Mouse (Mus musculus) cortical plate, adult 2 months (tissue): ENCODE data around the gene Arhgap44. TPM values are rescaled to one million over a fixed set of nuclear protein-coding genes. Genes with fewer than 3 reads are reported as not detected.
A peak's percentile ranks its signal among the peaks of the same experiment; 100 is the strongest.

ENCODE experiments used
- H3K27ac ChIP-seq: fragments of 200-500 bp; 2 replicates; pipeline ENCODE4 v1.5.1; 2012; ENCODE audit warnings: low read length, control low read depth, inconsistent platforms; ENCODE audit not compliant: insufficient read depth
- H3K4me1 ChIP-seq: fragments of 200-500 bp; 2 replicates; pipeline ENCODE4 v1.6.1; 2011; ENCODE audit warnings: low read length; ENCODE audit not compliant: control insufficient read depth, insufficient read depth
- H3K4me3 ChIP-seq: fragments of 200-500 bp; 2 replicates; pipeline ENCODE4 v1.5.1; 2011; ENCODE audit warnings: mild to moderate bottlenecking, low read length, control low read depth; ENCODE audit not compliant: insufficient read depth
- CTCF ChIP-seq: fragments of 200-500 bp; IDR thresholded peaks from 2 replicates; pipeline ENCODE4 v1.5.1; 2011; ENCODE audit warnings: mild to moderate bottlenecking, control low read depth, low read length; ENCODE audit not compliant: insufficient read depth; ENCODE audit errors: extremely low read depth
- POLR2A ChIP-seq: fragments of 200-500 bp; IDR thresholded peaks from 2 replicates; pipeline ENCODE4 v1.6.1; 2011; ENCODE audit warnings: mild to moderate bottlenecking, low read length, control low read depth; ENCODE audit not compliant: insufficient read depth; ENCODE audit errors: extremely low read depth
- polyA plus RNA-seq: library from polyadenylated mRNA; depleted of rRNA; stranded (reverse); fragments of >200 nt; gene quantifications from 2 replicates; pipeline ENCODE4 v1.2.3, GENCODE M21; 2012

The Arhgap44 gene
- polyA plus RNA-seq, 1 experiment = 61.1 TPM

GRCm38 (mm10) chr11:65003611-65004010 is 159.2 kb downstream of the Arhgap44 start:
- Histone ChIP-seq H3K4me3 (no peak overlapping the region), H3K27ac (no peak overlapping the region), H3K4me1 (no peaks in the 10 kb centered on the region; the same call in 1 of the 2 replicates)
- TF ChIP-seq POLR2A (no peak), CTCF (no peak)

GRCm38 (mm10) chr11:65001729-65002128 is 161.0 kb downstream of the Arhgap44 start:
- TF ChIP-seq POLR2A (no peak), CTCF (no peak)
- H3K4me3 ChIP-seq = no peak overlapping the region
- H3K27ac ChIP-seq = no peak overlapping the region
- H3K4me1 ChIP-seq = no peaks in the 10 kb centered on the region; the same call in 1 of the 2 replicates

DNA sequence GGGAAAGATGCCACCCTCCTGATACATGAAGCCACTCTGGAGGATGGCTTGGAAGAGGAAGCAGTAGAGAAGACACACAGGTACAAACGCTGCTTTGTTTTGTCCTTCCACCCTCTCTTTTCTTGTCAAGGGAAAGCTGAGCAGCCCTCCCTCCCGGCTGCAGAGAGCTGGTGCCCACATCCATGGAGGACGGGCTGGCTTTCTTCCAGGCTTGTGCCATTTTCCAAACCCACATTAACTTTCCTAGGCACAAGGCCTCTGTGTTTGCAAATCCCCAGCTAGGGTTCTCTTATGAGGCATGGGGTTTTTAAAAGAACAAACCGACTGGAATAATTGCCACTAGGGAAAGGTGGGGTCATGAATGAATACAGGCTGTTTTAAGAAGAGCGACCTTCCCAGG is 163.1 kb downstream of the Arhgap44 start:
- H3K4me1 ChIP-seq = no peaks in the 10 kb centered on the region
- TF ChIP-seq POLR2A (no peak), CTCF (no peak)
- H3K4me3 ChIP-seq = no peak overlapping the region
- no peak overlapping the region for H3K27ac ChIP-seq

GRCm38 (mm10) chr11:64998439-64998838 is 164.3 kb downstream of the Arhgap44 start:
- no peak for TF ChIP-seq POLR2A
- TF ChIP-seq CTCF = no peak
- H3K4me1 ChIP-seq = no peaks in the 10 kb centered on the region
- H3K27ac ChIP-seq = no peak overlapping the region; the same call in 1 of the 2 replicates
- H3K4me3 ChIP-seq = no peak overlapping the region

GRCm38 (mm10) chr11:64988556-64988955 is 174.2 kb downstream of the Arhgap44 start:
- Histone ChIP-seq H3K4me1 (no peaks in the 10 kb centered on the region), H3K4me3 (no peak overlapping the region), H3K27ac (no peak overlapping the region)
- TF ChIP-seq POLR2A (no peak), CTCF (no peak)

- Histone ChIP-seq H3K4me3 (peak overlapping the region; percentile 67), H3K4me1 (peaks cover 1% of the 10 kb centered on the region; the same call in 1 of the 2 replicates), H3K27ac (no peak overlapping the region)
- TF ChIP-seq POLR2A (no peak), CTCF (no peak)
These were observed 183.3 kb downstream of the Arhgap44 start for GRCm38 (mm10) chr11:64979489-64979845.

- Histone ChIP-seq H3K4me3 (peak within 1 kb of the TSS; percentile 67), H3K4me1 (peaks cover 1% of the 10 kb centered on the region; the same call in 1 of the 2 replicates), H3K27ac (no peak within 1 kb of the TSS)
- TF ChIP-seq CTCF = no peak
- peak; percentile 67 for TF ChIP-seq POLR2A
These were observed 183.9 kb downstream of the Arhgap44 start, which contains the start of gene Elac2 for GRCm38 (mm10) chr11:64978720-64979488. Gene Elac2 (plus strand): TSS chr11:64979038.

- no peaks in the 10 kb centered on the region for H3K4me1 ChIP-seq
- no peak overlapping the region for H3K4me3 ChIP-seq
These were observed 190.3 kb downstream of the Arhgap44 start for GRCm38 (mm10) chr11:64972418-64972817.

DNA sequence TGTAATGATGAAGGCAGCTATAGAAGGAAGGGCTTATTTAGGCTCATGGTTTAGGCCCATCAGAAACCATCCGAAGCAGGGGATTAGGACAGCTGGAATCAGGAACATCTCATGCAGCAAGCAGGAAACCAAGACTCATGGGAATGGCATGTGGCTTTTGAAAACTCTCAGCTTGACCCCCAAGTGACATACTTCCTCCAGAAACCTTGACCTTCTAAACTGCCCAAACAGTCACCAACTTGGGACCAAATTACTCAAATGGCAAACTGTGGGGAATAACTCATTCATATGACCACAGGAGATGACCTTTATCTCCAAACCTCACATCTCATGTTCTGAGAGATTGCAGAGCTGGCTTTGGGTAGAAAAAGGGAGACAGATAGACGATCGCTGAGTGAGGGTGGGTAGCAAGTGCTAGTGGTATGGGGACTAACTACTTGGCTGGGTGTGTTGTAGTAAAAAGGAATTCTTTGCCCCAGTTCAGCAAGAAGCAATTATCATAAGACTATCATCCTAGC is 191.2 kb downstream of the Arhgap44 start:
- Histone ChIP-seq H3K27ac (no peak overlapping the region), H3K4me1 (no peaks in the 10 kb centered on the region), H3K4me3 (no peak overlapping the region)
- TF ChIP-seq POLR2A = no peak
- no peak for TF ChIP-seq CTCF

More at GRCm38 (mm10) chr11:64972418-64972817, 190.3 kb downstream of the Arhgap44 start:
- TF ChIP-seq POLR2A = no peak
- no peak for TF ChIP-seq CTCF
- no peak overlapping the region for H3K27ac ChIP-seq

DNA sequence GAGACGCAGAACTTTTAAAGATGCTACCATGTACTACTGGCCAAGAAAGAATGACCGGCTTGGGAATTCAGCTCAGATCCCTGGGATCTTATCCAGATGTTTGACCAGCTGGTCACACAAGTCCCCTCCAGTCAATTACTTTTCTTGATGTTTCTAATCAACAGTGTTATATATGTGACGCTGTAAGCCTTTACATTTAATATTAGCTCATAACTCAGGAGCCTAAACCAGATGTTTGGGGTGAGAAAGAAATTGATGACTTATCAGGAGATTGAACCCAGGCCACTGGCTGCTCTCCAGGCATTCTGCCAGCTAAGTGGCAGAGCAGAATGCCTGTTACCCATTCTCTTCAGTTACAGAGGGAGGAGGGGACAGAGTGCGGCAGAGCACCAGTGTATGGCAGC is 193.8 kb downstream of the Arhgap44 start:
- H3K4me1 ChIP-seq = no peaks in the 10 kb centered on the region
- no peak overlapping the region for H3K27ac ChIP-seq
- TF ChIP-seq POLR2A (no peak), CTCF (no peak)
- no peak overlapping the region for H3K4me3 ChIP-seq
